Mouse (Mus musculus) hindbrain, embryonic 12.5 days (tissue): ENCODE measurements around the gene Zswim5. TPM values are rescaled to one million over a fixed set of nuclear protein-coding genes. Genes with fewer than 3 reads are reported as not detected.

Experiments used
- ATAC-seq: fragments of 200-750 bp; cut with Nextera tagmentation; 2 replicates; pipeline ENCODE4 v1.8.0; 2017; ENCODE audit warnings: moderate TSS enrichment; ENCODE audit not compliant: low FRiP score
- H3K27ac ChIP-seq: fragments of 300-500 bp; sonication (generic); 2 replicates; pipeline ENCODE4 v1.5.1; 2016; ENCODE audit warnings: mild to moderate bottlenecking
- H3K27me3 ChIP-seq: fragments of 300-500 bp; sonication (generic); 2 replicates; pipeline ENCODE4 v1.6.1; 2016; ENCODE audit warnings: mild to moderate bottlenecking
- H3K36me3 ChIP-seq: fragments of 300-500 bp; sonication (generic); 2 replicates; pipeline ENCODE4 v1.6.1; 2016; ENCODE audit warnings: mild to moderate bottlenecking
- H3K4me1 ChIP-seq: fragments of 300-500 bp; sonication (generic); 2 replicates; pipeline ENCODE4 v1.6.1; 2016
- H3K4me2 ChIP-seq: fragments of 300-500 bp; sonication (generic); replicated peaks from 2 replicates; pipeline ENCODE4 v1.6.1; 2016; ENCODE audit warnings: mild to moderate bottlenecking
- H3K4me3 ChIP-seq: fragments of 300-500 bp; sonication (generic); 2 replicates; pipeline ENCODE4 v1.5.1; 2016; ENCODE audit warnings: mild to moderate bottlenecking
- H3K9ac ChIP-seq: fragments of 300-500 bp; sonication (generic); 2 replicates; pipeline ENCODE4 v1.6.1; 2016; ENCODE audit warnings: mild to moderate bottlenecking, moderate library complexity
- H3K9me3 ChIP-seq: fragments of 300-500 bp; sonication (generic); replicated peaks from 2 replicates; pipeline ENCODE4 v1.6.1; 2016; ENCODE audit warnings: mild to moderate bottlenecking
- WGBS: fragments of 180-500 bp; shearing (Covaris S2); methylation state at CpG from one replicate; pipeline ENCODE4 v1.1.7; 2016; 5-methylcytosine and 5-hydroxymethylcytosine counted together
- polyA plus RNA-seq: library from polyadenylated mRNA; unstranded; fragments of >200 nt; fragmentation: Nextera tagmentation; extraction: Ambion mirVana; gene quantifications from 2 replicates; pipeline ENCODE4 v1.2.1, GENCODE M21; 2016

Zswim5 gene
- polyA plus RNA-seq, 1 experiment from 2014 or later, result 8.5 TPM

GRCm38 (mm10) chr4:117013596-117013995, 136.4 kb downstream of the Zswim5 start:
- 84% methylated on average over 6 of the region's 6 CpGs for WGBS
- no peak overlapping the region for H3K4me3 ChIP-seq
- H3K9ac ChIP-seq, result no peak overlapping the region
- H3K4me1 ChIP-seq, result no peaks in the 10 kb centered on the region
- no peaks in the 10 kb centered on the region for H3K27me3 ChIP-seq
- ATAC-seq, result no peak
- H3K4me2 ChIP-seq, result no peak overlapping the region
- no peaks in the 10 kb centered on the region for H3K36me3 ChIP-seq
- no peaks in the 10 kb centered on the region for H3K9me3 ChIP-seq
- no peak overlapping the region for H3K27ac ChIP-seq

- peaks cover 3% of the 10 kb centered on the region; the same call in 1 of the 2 replicates for H3K4me1 ChIP-seq
- no peaks in the 10 kb centered on the region for H3K9me3 ChIP-seq
- no peak overlapping the region for H3K9ac ChIP-seq
- no peak for ATAC-seq
- WGBS, result 61% methylated on average over 4 of the region's 4 CpGs
- H3K27me3 ChIP-seq, result no peaks in the 10 kb centered on the region
- no peak overlapping the region for H3K27ac ChIP-seq
- no peak overlapping the region for H3K4me2 ChIP-seq
- no peak overlapping the region for H3K4me3 ChIP-seq
- no peaks in the 10 kb centered on the region for H3K36me3 ChIP-seq
Observed at GRCm38 (mm10) chr4:117014901-117015415, 137.8 kb downstream of the Zswim5 start.

- Histone ChIP-seq H3K9ac (no peak overlapping the region), H3K4me2 (no peak overlapping the region), H3K36me3 (peaks cover 7% of the 10 kb centered on the region; the same call in 1 of the 2 replicates), H3K27me3 (no peaks in the 10 kb centered on the region), H3K4me1 (peaks cover 10% of the 10 kb centered on the region), H3K9me3 (no peaks in the 10 kb centered on the region), H3K4me3 (no peak overlapping the region), H3K27ac (no peak overlapping the region)
- no peak for ATAC-seq
- WGBS, result 97% methylated on average over 2 of the region's 2 CpGs
Observed at GRCm38 (mm10) chr4:117017738-117018137, 140.6 kb downstream of the Zswim5 start.

GRCm38 (mm10) chr4:117018327-117018726, 141.2 kb downstream of the Zswim5 start:
- no peaks in the 10 kb centered on the region for H3K9me3 ChIP-seq
- ATAC-seq, result no peak
- H3K4me2 ChIP-seq, result no peak overlapping the region
- H3K4me1 ChIP-seq, result peaks cover 10% of the 10 kb centered on the region
- no peak overlapping the region for H3K27ac ChIP-seq
- 88% methylated on average over 7 of the region's 7 CpGs for WGBS
- H3K27me3 ChIP-seq, result no peaks in the 10 kb centered on the region
- H3K4me3 ChIP-seq, result no peak overlapping the region
- peaks cover 13% of the 10 kb centered on the region for H3K36me3 ChIP-seq
- no peak overlapping the region for H3K9ac ChIP-seq

- no peaks in the 10 kb centered on the region for H3K9me3 ChIP-seq
- H3K4me2 ChIP-seq, result peak within 1 kb of the TSS; percentile 87
- WGBS, result 1% methylated on average over 61 of the region's 61 CpGs
- H3K9ac ChIP-seq, result peak within 1 kb of the TSS; percentile 83
- H3K4me3 ChIP-seq, result peak within 1 kb of the TSS; percentile 87
- 0 out of 2 replicates have a peak within 1 kb of the TSS, but pooled peaks have one; percentile 40 for H3K27ac ChIP-seq
- no peaks in the 10 kb centered on the region for H3K27me3 ChIP-seq
- H3K36me3 ChIP-seq, result peaks cover 15% of the 10 kb centered on the region
- peaks cover 10% of the 10 kb centered on the region for H3K4me1 ChIP-seq
- ATAC-seq, result peak; percentile 97
Observed at GRCm38 (mm10) chr4:117019206-117020134, 142.3 kb downstream of the Zswim5 start, which contains the start of gene Eif2b3. Gene Eif2b3 (plus strand): TSS chr4:117019402.

- no peak for ATAC-seq
- peaks cover 29% of the 10 kb centered on the region for H3K36me3 ChIP-seq
- no peak overlapping the region for H3K27ac ChIP-seq
- 96% methylated on average over 4 of the region's 4 CpGs for WGBS
- H3K27me3 ChIP-seq, result no peaks in the 10 kb centered on the region
- H3K4me1 ChIP-seq, result peaks cover 10% of the 10 kb centered on the region
- no peak overlapping the region for H3K4me2 ChIP-seq
- H3K4me3 ChIP-seq, result no peak overlapping the region
- H3K9ac ChIP-seq, result no peak overlapping the region
- H3K9me3 ChIP-seq, result no peaks in the 10 kb centered on the region
Observed at GRCm38 (mm10) chr4:117023469-117023868, 146.3 kb downstream of the Zswim5 start.

- Histone ChIP-seq H3K9ac (no peak overlapping the region), H3K36me3 (peaks cover 29% of the 10 kb centered on the region), H3K9me3 (no peaks in the 10 kb centered on the region), H3K4me2 (no peak overlapping the region), H3K4me3 (no peak overlapping the region), H3K27ac (no peak overlapping the region), H3K27me3 (no peaks in the 10 kb centered on the region), H3K4me1 (no peaks in the 10 kb centered on the region)
- ATAC-seq, result no peak
- 90% methylated on average over 1 of the region's 1 CpGs for WGBS
Observed at GRCm38 (mm10) chr4:117031105-117031504, 153.9 kb downstream of the Zswim5 start.

Other genes with a start within 250 kb of the Zswim5 start
- gene Nasp, start 249.4 kb upstream of the Zswim5 start, polyA plus RNA-seq, result 183 and 186 TPM in 2 replicates
- gene Akr1a1, start 225.7 kb upstream of the Zswim5 start, polyA plus RNA-seq, result 566 and 569 TPM in 2 replicates
- gene Prdx1, start 191.8 kb upstream of the Zswim5 start, polyA plus RNA-seq, result 731 and 767 TPM in 2 replicates
- 26.0 and 26.2 TPM in 2 replicates for gene Mmachc, start 169.0 kb upstream of the Zswim5 start, polyA plus RNA-seq
- 22.4 and 23.6 TPM in 2 replicates for gene Ccdc163, start 168.9 kb upstream of the Zswim5 start, polyA plus RNA-seq
- gene Tesk2, start 156.4 kb upstream of the Zswim5 start, polyA plus RNA-seq, result 6.9 and 7.4 TPM in 2 replicates
- 32.1 and 32.4 TPM in 2 replicates for gene Toe1, start 69.7 kb upstream of the Zswim5 start, polyA plus RNA-seq
- 11.5 and 15.1 TPM in 2 replicates for gene Mutyh, start 69.7 kb upstream of the Zswim5 start, polyA plus RNA-seq
- gene Hpdl, start 55.7 kb upstream of the Zswim5 start, polyA plus RNA-seq, result 1.5 and 1.7 TPM in 2 replicates
- gene Urod, start 117.0 kb downstream of the Zswim5 start, polyA plus RNA-seq, result 87.5 and 90.2 TPM in 2 replicates
- 20.2 and 20.6 TPM in 2 replicates for gene Hectd3, start 117.9 kb downstream of the Zswim5 start, polyA plus RNA-seq
- 41.5 and 47.4 TPM in 2 replicates for gene Eif2b3, start 142.0 kb downstream of the Zswim5 start, polyA plus RNA-seq
- 4.5 and 5.9 TPM in 2 replicates for gene Ptch2, start 218.7 kb downstream of the Zswim5 start, polyA plus RNA-seq
- gene Btbd19, start 248.3 kb downstream of the Zswim5 start, polyA plus RNA-seq, result 4.0 and 4.5 TPM in 2 replicates
- gene Tctex1d4, start 249.4 kb downstream of the Zswim5 start, polyA plus RNA-seq, result 0.34 TPM in 1 of 2 replicates, not detected in the other